Mouse (Mus musculus) G1E (cell line): ENCODE results near the gene Colgalt2. TPM values are rescaled to one million over a fixed set of nuclear protein-coding genes. Genes with fewer than 3 reads are reported as not detected.
"Not testable (repeated sequence)": the region's sequence is repeated elsewhere in the genome, so short reads cannot be mapped to it uniquely, and the experiment has no call there.

Experiments used
- ATAC-seq: 2 replicates; pipeline ENCODE4 v1.8.0; 2016; ENCODE audit warnings: mild to moderate bottlenecking; ENCODE audit not compliant: insufficient number of reproducible peaks, poor library complexity, low FRiP score, severe bottlenecking; ENCODE audit errors: extremely low read depth
- DNase-seq: peaks from one replicate; pipeline ENCODE4 v3.0.0; 2012; ENCODE audit warnings: low spot score
- H3K27me3 ChIP-seq: 2 replicates; pipeline ENCODE4 v1.6.1; 2012; ENCODE audit warnings: mild to moderate bottlenecking, low read length, inconsistent platforms; ENCODE audit not compliant: insufficient read depth
- H3K36me3 ChIP-seq: replicated peaks from 2 replicates; pipeline ENCODE3; 2012; ENCODE audit warnings: mild to moderate bottlenecking, inconsistent platforms
- H3K4me1 ChIP-seq: 2 replicates; pipeline ENCODE4 v1.6.1; 2012; ENCODE audit warnings: low read depth, low read length, inconsistent platforms, mixed read lengths; ENCODE audit not compliant: insufficient read depth
- H3K4me3 ChIP-seq: 2 replicates; pipeline ENCODE4 v1.5.1; 2012; ENCODE audit warnings: low read depth, mild to moderate bottlenecking, inconsistent platforms, low read length, moderate library complexity, mixed read lengths
- H3K9me3 ChIP-seq: replicated peaks from 2 replicates; pipeline ENCODE4 v1.6.1; 2012; ENCODE audit warnings: inconsistent platforms
- CTCF ChIP-seq: IDR thresholded peaks from 2 replicates; pipeline ENCODE4 v1.5.1; 2012; ENCODE audit warnings: low read depth, low read length, inconsistent platforms, mixed read lengths
- GATA1 ChIP-seq: IDR thresholded peaks from 2 replicates; pipeline ENCODE4 v1.6.1; 2012; ENCODE audit warnings: borderline replicate concordance, low read length, inconsistent platforms, mixed read lengths
- GATA2 ChIP-seq: IDR thresholded peaks from 2 replicates; pipeline ENCODE4 v1.6.1; 2012; ENCODE audit warnings: low read depth, low read length, inconsistent platforms, borderline replicate concordance
- POLR2AphosphoS5 ChIP-seq: IDR thresholded peaks from 2 replicates; pipeline ENCODE4 v1.6.1; 2012; ENCODE audit warnings: low read depth, low read length, inconsistent platforms; ENCODE audit not compliant: insufficient replicate concordance
- TAL1 ChIP-seq: conservative IDR thresholded peaks from 2 replicates; pipeline ENCODE4 v1.6.1; 2012; ENCODE audit warnings: low read depth, low read length, inconsistent platforms, mixed read lengths
- polyA plus RNA-seq: library from polyadenylated mRNA; stranded (reverse); fragments of >175 nt; gene quantifications from 2 replicates; pipeline ENCODE4 v1.2.3, GENCODE M21; 2012
- total RNA-seq, 2 experiments: library from RNA; stranded (forward) in 1 of 2; stranded (reverse) in 1 of 2; fragments of 200-1000 nt in 1 of 2; fragments of >200 nt in 1 of 2; fragmentation: Nextera tagmentation in 1 of 2; gene quantifications; 2 replicates each; pipeline ENCODE4 v1.2.3; 2014 to 2017

Colgalt2 gene
- total and polyA plus RNA-seq, 3 experiments: 0.16 TPM; not detected in 2

DNA sequence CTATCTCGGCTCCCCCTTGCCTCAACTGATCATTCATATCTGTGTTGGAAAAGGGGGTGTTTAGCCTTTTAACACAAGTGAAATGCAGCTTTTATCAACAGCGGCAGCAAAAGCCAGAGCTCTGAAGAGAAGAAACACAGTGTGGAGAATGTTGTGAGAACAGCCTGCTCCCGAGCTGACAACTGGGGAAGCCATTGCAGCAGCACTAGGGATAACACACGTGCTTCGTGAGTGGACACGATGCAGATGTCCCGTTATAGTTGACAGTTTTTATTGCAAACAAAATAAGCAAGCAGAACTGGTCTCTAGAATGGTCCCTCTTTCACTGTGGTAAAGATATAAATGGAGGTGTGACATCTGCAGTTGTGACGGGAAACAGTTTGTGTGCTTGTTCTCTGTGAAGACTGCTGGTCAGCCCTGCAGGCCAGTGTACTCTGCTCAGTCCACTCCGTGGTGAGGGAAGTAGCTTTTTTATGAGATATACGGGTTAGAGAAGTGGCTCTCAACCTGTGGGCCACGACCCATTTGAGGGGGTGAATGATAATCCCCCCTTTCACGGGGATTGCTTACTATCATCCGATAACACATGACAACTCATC lies 16.8 kb downstream of the Colgalt2 start:
- Histone ChIP-seq H3K27me3 (no peaks in the 10 kb centered on the region), H3K36me3 (no peaks in the 10 kb centered on the region), H3K4me3 (no peak overlapping the region), H3K4me1 (no peaks in the 10 kb centered on the region), H3K9me3 (peaks cover 6% of the 10 kb centered on the region)
- no peak for DNase-seq
- ATAC-seq: no peak
- TF ChIP-seq POLR2AphosphoS5 (no peak), GATA2 (no peak), CTCF (no peak), TAL1 (no peak), GATA1 (no peak)

DNA sequence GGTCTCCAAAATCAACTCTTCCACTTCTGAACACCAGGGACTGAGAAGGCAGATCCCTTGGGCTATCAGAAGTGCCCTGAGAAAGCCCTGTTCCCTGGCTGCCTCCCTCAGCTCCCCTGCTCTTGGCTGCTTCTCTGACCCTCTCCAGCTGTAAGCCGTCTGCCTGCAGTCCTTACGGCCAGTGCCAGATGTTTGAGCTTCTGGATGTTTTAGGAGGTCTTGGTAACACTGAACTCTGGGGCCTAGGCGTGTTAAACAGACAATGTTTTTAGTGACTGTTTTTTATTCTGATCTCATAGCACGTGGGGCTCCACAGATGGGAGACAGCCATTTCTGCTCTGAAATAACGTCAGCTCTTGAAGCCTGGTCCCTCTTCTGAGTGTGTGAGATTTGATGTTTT lies 18.0 kb downstream of the Colgalt2 start:
- Histone ChIP-seq H3K4me1 (no peaks in the 10 kb centered on the region), H3K9me3 (peaks cover 3% of the 10 kb centered on the region), H3K27me3 (no peaks in the 10 kb centered on the region), H3K4me3 (no peak overlapping the region), H3K36me3 (no peaks in the 10 kb centered on the region)
- DNase-seq (no peak), ATAC-seq (no peak)
- TF ChIP-seq CTCF (no peak), TAL1 (no peak), GATA2 (no peak), POLR2AphosphoS5 (no peak), GATA1 (no peak)

DNA sequence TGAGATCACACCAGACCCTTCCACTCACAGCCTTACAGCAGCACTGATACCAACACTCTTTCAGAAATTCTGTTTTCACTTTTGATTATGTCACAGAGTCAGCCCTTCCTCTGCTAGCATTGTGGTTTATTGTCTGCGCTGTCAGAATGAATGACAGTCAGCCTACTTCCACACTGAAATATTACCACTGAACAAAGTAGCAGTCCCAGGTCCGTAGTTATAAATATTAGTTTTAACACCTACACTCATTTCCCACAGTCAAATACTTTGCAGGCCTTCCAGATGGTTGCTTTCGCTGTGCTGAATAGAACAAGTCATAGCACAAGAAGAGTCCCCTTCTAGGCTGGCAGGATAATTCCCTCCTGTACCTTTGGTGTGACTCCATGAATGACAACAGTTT lies 22.7 kb downstream of the Colgalt2 start:
- no peaks in the 10 kb centered on the region for H3K4me1 ChIP-seq
- no peak overlapping the region for H3K4me3 ChIP-seq
- ATAC-seq: no peak
- no peaks in the 10 kb centered on the region; the same call in 1 of the 2 replicates for H3K27me3 ChIP-seq
- TF ChIP-seq GATA1 (no peak), GATA2 (no peak)
- no peaks in the 10 kb centered on the region for H3K9me3 ChIP-seq
- no peak for DNase-seq
- H3K36me3 ChIP-seq: no peaks in the 10 kb centered on the region

DNA sequence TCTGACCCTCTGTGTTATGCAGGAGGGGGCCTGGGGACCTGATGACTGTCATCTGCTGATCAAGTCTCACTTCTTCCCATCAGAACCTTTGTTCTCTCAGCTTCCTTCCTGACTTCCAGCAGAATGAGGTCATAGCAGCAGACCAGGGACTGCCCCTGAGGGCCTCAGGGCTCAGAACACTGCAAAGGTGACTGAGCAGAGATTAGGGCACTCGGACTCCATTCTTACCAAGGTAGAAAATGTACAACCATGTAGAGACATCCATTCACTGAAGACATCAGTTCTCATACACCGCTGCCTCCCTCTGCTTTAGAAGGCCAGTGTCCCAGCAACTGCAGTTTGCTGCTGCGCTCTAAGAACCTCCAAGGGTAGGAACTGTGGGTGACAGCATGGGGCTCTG lies 23.4 kb downstream of the Colgalt2 start:
- no peaks in the 10 kb centered on the region for H3K36me3 ChIP-seq
- ATAC-seq (no peak), DNase-seq (no peak)
- no peaks in the 10 kb centered on the region for H3K4me1 ChIP-seq
- H3K27me3 ChIP-seq: no peaks in the 10 kb centered on the region; the same call in 1 of the 2 replicates
- TF ChIP-seq GATA2 (no peak), POLR2AphosphoS5 (no peak), GATA1 (no peak), CTCF (no peak), TAL1 (no peak)
- no peak overlapping the region for H3K4me3 ChIP-seq
- H3K9me3 ChIP-seq: no peaks in the 10 kb centered on the region

DNA sequence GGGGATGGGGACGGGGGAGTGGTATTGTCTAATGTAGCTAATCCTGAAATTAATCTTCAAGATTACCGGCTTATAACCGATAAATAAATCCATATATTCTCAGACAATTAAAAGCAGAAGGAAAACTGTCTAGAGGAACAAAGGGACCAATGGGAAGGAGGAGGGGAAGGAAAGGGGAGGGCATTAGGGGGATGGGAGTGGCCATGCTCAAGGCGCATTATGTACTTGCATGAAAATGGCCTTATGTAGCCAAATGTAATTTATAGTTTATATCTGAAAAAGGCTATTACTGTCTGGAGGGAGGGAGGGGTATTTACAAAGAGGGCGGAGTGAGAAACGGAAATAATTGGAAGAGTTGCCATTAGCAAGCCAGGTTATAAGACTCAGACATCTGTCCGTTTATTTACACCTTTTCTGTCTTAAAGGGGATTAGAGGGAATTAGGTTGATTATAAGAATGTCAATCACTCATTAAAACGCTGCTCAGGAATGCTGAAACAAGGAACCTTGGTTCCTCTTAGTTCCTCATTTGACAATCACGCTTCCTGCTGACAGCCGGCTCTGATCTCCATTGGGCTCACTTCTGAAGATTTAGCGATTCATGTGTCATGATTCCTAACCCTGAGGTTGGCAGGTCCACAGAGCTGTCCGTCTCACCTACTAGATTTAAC lies 28.4 kb downstream of the Colgalt2 start:
- no peaks in the 10 kb centered on the region; the same call in 1 of the 2 replicates for H3K27me3 ChIP-seq
- no peak for DNase-seq
- H3K36me3 ChIP-seq: no peaks in the 10 kb centered on the region
- ATAC-seq: no peak
- no peaks in the 10 kb centered on the region for H3K4me1 ChIP-seq
- H3K4me3 ChIP-seq: no peak overlapping the region
- no peaks in the 10 kb centered on the region for H3K9me3 ChIP-seq
- TF ChIP-seq GATA1: no peak

DNA sequence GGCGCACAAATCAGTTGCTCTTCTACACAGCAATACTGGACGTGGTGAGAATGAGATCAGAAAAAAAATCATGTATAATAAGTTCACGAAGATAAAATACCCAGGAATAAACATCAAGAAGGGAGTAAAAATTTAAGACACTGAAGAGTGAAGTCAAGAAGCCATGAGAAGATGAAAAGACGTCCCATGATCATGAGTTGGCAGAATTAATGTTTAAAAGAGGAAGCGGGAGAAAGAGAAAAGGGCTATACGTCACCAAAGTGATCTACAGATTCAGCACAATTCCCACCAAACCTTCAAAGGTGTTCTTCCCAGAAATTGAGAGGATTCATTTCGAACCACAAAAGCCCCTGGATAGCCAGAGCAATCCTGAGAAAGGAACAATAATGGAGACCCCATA lies 30.2 kb downstream of the Colgalt2 start:
- Histone ChIP-seq H3K36me3 (no peaks in the 10 kb centered on the region), H3K9me3 (no peaks in the 10 kb centered on the region), H3K4me1 (no peaks in the 10 kb centered on the region), H3K27me3 (no peaks in the 10 kb centered on the region), H3K4me3 (no peak overlapping the region)
- TF ChIP-seq TAL1 (no peak), GATA2 (no peak)
- ATAC-seq (no peak), DNase-seq (no peak)

DNA sequence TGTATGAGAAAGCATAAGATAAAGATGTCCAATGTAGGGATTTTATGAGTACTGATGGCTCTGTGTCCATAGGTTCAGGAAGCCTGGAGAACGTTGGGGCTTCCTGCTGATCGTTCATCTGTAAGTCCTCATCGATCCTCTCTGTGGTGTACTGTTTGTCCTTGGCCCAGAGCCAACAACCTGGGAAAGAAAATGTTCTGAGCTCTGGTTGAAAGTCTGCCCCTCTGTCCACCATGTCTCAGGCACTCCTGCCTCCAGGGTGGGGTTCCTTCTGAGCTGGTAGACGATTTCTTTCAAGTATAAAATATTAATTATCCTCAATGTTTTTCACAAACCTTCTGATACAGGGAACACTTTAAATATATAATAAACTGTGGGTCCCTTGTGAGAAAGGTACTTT lies 34.5 kb downstream of the Colgalt2 start:
- TF ChIP-seq TAL1: no peak
- TF ChIP-seq CTCF: no peak
- no peak for TF ChIP-seq GATA2
- TF ChIP-seq GATA1: no peak
- TF ChIP-seq POLR2AphosphoS5: no peak
- no peaks in the 10 kb centered on the region for H3K27me3 ChIP-seq
- H3K4me1 ChIP-seq: no peaks in the 10 kb centered on the region
- no peak overlapping the region for H3K4me3 ChIP-seq
- no peak for DNase-seq
- no peak for ATAC-seq
- no peaks in the 10 kb centered on the region for H3K36me3 ChIP-seq
- H3K9me3 ChIP-seq: no peaks in the 10 kb centered on the region

DNA sequence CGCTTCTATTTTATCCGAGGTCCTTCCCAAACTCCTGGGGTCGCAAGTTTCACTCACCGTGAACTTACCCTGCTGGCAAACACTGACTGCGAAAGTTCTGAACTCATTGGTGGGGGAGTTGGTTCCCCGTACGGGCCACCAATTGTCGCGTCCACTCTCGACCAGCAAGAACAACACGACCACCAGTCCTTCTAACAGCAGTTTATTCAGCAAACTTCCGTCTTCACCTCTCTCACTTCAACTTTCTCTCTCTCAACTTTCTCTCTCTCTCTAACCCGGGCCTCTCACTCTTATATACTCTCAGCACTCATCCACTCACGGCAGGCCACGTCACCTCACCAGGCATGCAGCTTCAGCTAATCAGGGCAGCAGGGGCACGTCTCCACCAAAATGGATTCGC lies 37.9 kb downstream of the Colgalt2 start:
- not testable (repeated sequence) for H3K36me3 ChIP-seq, H3K4me1 ChIP-seq, H3K9me3 ChIP-seq, H3K27me3 ChIP-seq, H3K4me3 ChIP-seq, ATAC-seq, DNase-seq
